Mouse (Mus musculus) neural tube, postnatal 0 days (tissue): ENCODE results near the gene Tspan33. TPM values are rescaled to one million over a fixed set of nuclear protein-coding genes. Genes with fewer than 3 reads are reported as not detected.

Experiments used
- polyA plus RNA-seq: library from polyadenylated mRNA; unstranded; fragments of >200 nt; fragmentation: Nextera tagmentation; extraction: Ambion mirVana; gene quantifications from 2 replicates; pipeline ENCODE4 v1.2.1, GENCODE M21; 2015

Gene Tspan33
- 27.5 and 28.9 TPM in 2 replicates for polyA plus RNA-seq

DNA sequence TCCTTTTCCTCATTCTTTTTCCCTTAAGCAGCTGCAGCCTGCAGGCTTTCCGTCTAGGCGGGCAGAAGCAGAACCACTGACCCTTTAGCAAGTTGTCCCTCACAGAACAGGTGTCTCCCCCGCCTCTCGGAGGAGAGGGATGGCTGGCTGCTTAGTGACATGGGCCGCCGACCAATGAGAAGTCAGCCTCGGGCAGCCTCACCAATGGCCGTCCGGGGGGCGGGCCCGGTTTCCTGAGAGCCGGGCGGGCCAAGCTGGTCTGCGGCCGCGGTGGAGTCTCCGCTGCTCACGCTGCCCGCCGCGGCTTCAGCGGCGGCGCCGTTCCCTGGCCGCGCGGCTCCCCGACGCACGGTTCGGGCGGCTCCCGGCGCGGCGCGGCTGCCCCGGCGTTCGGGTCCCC lies at the start of gene Tspan33:
Gene Tspan33, plus strand, starts transcription at position 270 of the 400 bp plus-strand sequence.

DNA sequence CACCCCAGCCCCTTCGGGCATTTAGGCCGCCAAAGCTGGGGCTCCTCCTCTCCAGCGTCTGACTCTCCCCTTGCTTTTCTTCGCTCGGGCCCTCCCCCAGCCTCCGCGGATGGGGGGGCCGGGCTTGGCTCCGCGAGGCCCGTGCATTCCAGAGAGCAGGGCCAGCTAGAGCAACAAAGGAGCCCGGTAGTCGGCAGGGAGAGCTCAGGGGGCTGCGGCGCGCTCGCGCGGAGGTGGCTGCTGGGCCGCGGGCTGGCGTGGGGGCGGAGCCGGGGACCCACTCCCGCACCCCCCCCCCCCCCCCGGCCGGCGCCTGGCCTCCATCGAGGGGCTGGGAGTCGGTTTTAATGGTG lies 41.3 kb downstream of the Tspan33 start, which contains the start of gene Smo:
Gene Smo, plus strand, starts transcription at position 168 of the 353 bp plus-strand sequence.

Other genes starting within 250 kb of the Tspan33 start
- 399 and 411 TPM in 2 replicates for gene Atp6v1f, start 226.5 kb upstream of the Tspan33 start, polyA plus RNA-seq
- not detected in 2 replicates for gene Atp6v1fnb, start 222.8 kb upstream of the Tspan33 start, polyA plus RNA-seq
- 8.4 and 13.4 TPM in 2 replicates for gene Kcp, start 186.3 kb upstream of the Tspan33 start, polyA plus RNA-seq
- gene Irf5, start 167.6 kb upstream of the Tspan33 start, polyA plus RNA-seq, result 3.1 and 3.7 TPM in 2 replicates
- 51.4 and 53.3 TPM in 2 replicates for gene Tnpo3, start 84.3 kb upstream of the Tspan33 start, polyA plus RNA-seq
- 11.9 and 12.0 TPM in 2 replicates for gene Smo, start 41.3 kb downstream of the Tspan33 start, polyA plus RNA-seq
- gene Ahcyl2, start 73.8 kb downstream of the Tspan33 start, polyA plus RNA-seq, result 21.9 and 22.9 TPM in 2 replicates
- 5.8 and 6.1 TPM in 2 replicates for gene Strip2, start 222.8 kb downstream of the Tspan33 start, polyA plus RNA-seq